Mouse (Mus musculus) midbrain, embryonic 16.5 days (tissue): Measurements from ENCODE around the gene Scp2. TPM values are rescaled to one million over a fixed set of nuclear protein-coding genes. Genes with fewer than 3 reads are reported as not detected.
"Not testable (repeated sequence)": the region's sequence is repeated elsewhere in the genome, so short reads cannot be mapped to it uniquely, and the experiment has no call there.

Experiments used
- ATAC-seq: fragments of 200-750 bp; cut with Nextera tagmentation; 2 replicates; pipeline ENCODE4 v1.8.0; 2017; ENCODE audit warnings: moderate TSS enrichment
- H3K27ac ChIP-seq: fragments of 300-500 bp; sonication (generic); 2 replicates; pipeline ENCODE4 v1.5.1; 2014; ENCODE audit warnings: mild to moderate bottlenecking, low read length, mixed read lengths
- H3K27me3 ChIP-seq: fragments of 300-500 bp; sonication (generic); 2 replicates; pipeline ENCODE4 v1.6.1; 2014; ENCODE audit warnings: low read depth, low read length, mixed read lengths; ENCODE audit not compliant: control insufficient read depth, insufficient read depth
- H3K36me3 ChIP-seq: fragments of 300-500 bp; sonication (generic); 2 replicates; pipeline ENCODE4 v1.6.1; 2014; ENCODE audit warnings: mild to moderate bottlenecking, low read length, moderate library complexity, mixed read lengths; ENCODE audit not compliant: control insufficient read depth, insufficient read depth
- H3K4me1 ChIP-seq: fragments of 300-500 bp; sonication (generic); 2 replicates; pipeline ENCODE4 v1.6.1; 2014; ENCODE audit warnings: mild to moderate bottlenecking, low read length, mixed read lengths; ENCODE audit not compliant: control insufficient read depth, insufficient read depth
- H3K4me2 ChIP-seq: fragments of 300-500 bp; sonication (generic); 2 replicates; pipeline ENCODE4 v1.6.1; 2014; ENCODE audit warnings: mild to moderate bottlenecking, low read length, mixed read lengths
- H3K4me3 ChIP-seq: fragments of 300-500 bp; sonication (generic); 2 replicates; pipeline ENCODE4 v1.5.1; 2014; ENCODE audit warnings: low read depth, mild to moderate bottlenecking, low read length, moderate library complexity, mixed read lengths
- H3K9ac ChIP-seq: fragments of 300-500 bp; sonication (generic); 2 replicates; pipeline ENCODE4 v1.6.1; 2014; ENCODE audit warnings: low read depth, low read length, mixed read lengths
- H3K9me3 ChIP-seq: fragments of 300-500 bp; sonication (generic); replicated peaks from 2 replicates; pipeline ENCODE4 v1.6.1; 2014; ENCODE audit warnings: mild to moderate bottlenecking, low read length, mixed read lengths; ENCODE audit not compliant: control insufficient read depth, poor library complexity, severe bottlenecking
- WGBS: fragments of 180-500 bp; shearing (Covaris S2); extraction: QIAGEN DNeasy Blood & Tissue Kit; methylation state at CpG from one replicate; pipeline ENCODE4 v1.1.7; 2014; 5-methylcytosine and 5-hydroxymethylcytosine counted together
- polyA plus RNA-seq: library from polyadenylated mRNA; unstranded; fragments of >200 nt; fragmentation: Nextera tagmentation; extraction: Ambion mirVana; gene quantifications from 2 replicates; pipeline ENCODE4 v1.2.1, GENCODE M21; 2015

Scp2 gene
- 180 and 200 TPM in 2 replicates for polyA plus RNA-seq

GRCm38 (mm10) chr4:108144880-108145279 lies at the start of gene Scp2:
Scp2 (minus strand) TSS chr4:108144998.
- H3K4me1 ChIP-seq, result no peaks in the 10 kb centered on the region
- no peak within 1 kb of the TSS for H3K4me3 ChIP-seq
- no peaks in the 10 kb centered on the region for H3K27me3 ChIP-seq
- no peak within 1 kb of the TSS for H3K4me2 ChIP-seq
- ATAC-seq, result no peak
- no peaks in the 10 kb centered on the region for H3K36me3 ChIP-seq
- no peak within 1 kb of the TSS for H3K27ac ChIP-seq
- WGBS, result 94% methylated on average over 1 of the region's 1 CpGs
- H3K9ac ChIP-seq, result no peak within 1 kb of the TSS
- H3K9me3 ChIP-seq, result no peaks in the 10 kb centered on the region

- WGBS, result 69% methylated on average over 2 of the region's 2 CpGs
- Histone ChIP-seq H3K36me3 (no peaks in the 10 kb centered on the region), H3K27ac (no peak overlapping the region), H3K4me3 (no peak overlapping the region), H3K4me2 (peak overlapping the region; percentile 3; the same call in 1 of the 2 replicates), H3K9ac (no peak overlapping the region), H3K9me3 (no peaks in the 10 kb centered on the region), H3K4me1 (no peaks in the 10 kb centered on the region), H3K27me3 (no peaks in the 10 kb centered on the region)
- no peak for ATAC-seq
Observed at GRCm38 (mm10) chr4:108192821-108193323, 48.1 kb upstream of the Scp2 start.

DNA sequence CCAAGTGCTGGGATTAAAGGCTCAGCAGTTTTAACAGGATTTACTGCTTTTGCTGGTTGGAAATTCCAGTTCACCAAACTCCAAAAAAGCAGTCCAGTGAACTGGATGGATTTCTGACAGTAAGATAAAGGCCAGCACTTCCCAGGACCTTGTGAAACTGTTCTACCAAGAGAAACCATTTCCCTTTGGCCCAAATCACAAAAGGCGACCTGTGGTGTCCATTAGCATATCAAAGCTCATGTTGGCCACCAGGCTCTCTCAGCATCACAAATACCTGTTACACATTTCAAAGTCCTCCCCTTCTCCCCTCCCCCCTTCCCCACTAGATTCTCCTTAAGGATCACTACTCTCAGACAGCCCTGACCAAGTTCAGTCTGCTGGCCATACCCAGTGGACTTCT lies 37.5 kb upstream of the Scp2 start:
- H3K9ac ChIP-seq, result no peak overlapping the region
- no peaks in the 10 kb centered on the region for H3K27me3 ChIP-seq
- no peaks in the 10 kb centered on the region for H3K4me1 ChIP-seq
- ATAC-seq, result no peak
- no peak overlapping the region for H3K4me3 ChIP-seq
- H3K36me3 ChIP-seq, result no peaks in the 10 kb centered on the region
- no peak overlapping the region for H3K27ac ChIP-seq
- no peak overlapping the region for H3K4me2 ChIP-seq
- no peaks in the 10 kb centered on the region for H3K9me3 ChIP-seq
- WGBS, result 16% methylated on average over 1 of the region's 1 CpGs

DNA sequence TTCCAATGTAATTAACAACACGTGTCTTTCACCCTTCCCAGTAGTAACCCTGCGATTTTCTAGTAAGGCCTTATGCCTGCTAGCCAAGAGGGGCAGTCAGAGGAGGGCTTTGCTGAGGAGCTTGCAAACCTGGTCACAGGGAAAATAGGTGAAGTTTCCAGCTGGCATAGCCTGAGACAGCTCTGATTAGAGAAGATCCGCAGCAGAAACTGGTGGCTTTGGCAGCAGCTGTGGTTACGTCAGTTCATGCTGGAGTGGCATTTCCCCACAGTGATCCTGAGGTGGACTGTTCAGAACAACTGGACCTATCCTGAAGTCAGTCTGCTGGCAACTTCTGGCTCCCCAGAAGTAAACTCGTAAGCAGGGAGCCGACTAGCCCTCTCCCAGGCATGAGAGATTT lies 23.3 kb upstream of the Scp2 start:
- no peak overlapping the region for H3K4me2 ChIP-seq
- H3K4me3 ChIP-seq, result no peak overlapping the region
- no peak overlapping the region for H3K9ac ChIP-seq
- WGBS, result 83% methylated on average over 6 of the region's 6 CpGs
- H3K27ac ChIP-seq, result no peak overlapping the region
- no peak for ATAC-seq
- no peaks in the 10 kb centered on the region for H3K27me3 ChIP-seq
- H3K4me1 ChIP-seq, result no peaks in the 10 kb centered on the region
- H3K9me3 ChIP-seq, result no peaks in the 10 kb centered on the region
- H3K36me3 ChIP-seq, result no peaks in the 10 kb centered on the region

DNA sequence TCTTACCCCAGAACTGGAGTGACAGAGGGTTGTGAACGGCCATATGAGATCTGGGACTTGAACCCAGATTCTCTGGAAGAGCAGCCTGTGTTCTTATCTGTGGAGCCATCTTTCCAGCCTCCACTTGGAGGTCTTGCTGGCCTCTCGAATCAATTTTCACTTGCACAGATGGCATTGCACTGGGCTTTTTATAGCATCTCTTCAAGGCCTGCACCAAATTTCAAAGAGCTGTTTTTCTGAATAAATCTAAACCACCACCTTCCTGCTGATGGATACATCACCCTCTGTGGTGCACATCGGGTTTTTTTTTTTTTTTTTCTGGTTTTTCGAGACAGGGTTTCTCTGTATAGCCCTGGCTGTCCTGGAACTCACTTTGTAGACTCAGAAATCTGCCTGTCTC lies 22.1 kb upstream of the Scp2 start:
- Histone ChIP-seq H3K27me3 (no peaks in the 10 kb centered on the region), H3K4me1 (no peaks in the 10 kb centered on the region), H3K4me3 (no peak overlapping the region), H3K9me3 (no peaks in the 10 kb centered on the region), H3K27ac (no peak overlapping the region), H3K9ac (no peak overlapping the region), H3K36me3 (no peaks in the 10 kb centered on the region), H3K4me2 (no peak overlapping the region)
- no peak for ATAC-seq
- 96% methylated on average over 4 of the region's 4 CpGs for WGBS

DNA sequence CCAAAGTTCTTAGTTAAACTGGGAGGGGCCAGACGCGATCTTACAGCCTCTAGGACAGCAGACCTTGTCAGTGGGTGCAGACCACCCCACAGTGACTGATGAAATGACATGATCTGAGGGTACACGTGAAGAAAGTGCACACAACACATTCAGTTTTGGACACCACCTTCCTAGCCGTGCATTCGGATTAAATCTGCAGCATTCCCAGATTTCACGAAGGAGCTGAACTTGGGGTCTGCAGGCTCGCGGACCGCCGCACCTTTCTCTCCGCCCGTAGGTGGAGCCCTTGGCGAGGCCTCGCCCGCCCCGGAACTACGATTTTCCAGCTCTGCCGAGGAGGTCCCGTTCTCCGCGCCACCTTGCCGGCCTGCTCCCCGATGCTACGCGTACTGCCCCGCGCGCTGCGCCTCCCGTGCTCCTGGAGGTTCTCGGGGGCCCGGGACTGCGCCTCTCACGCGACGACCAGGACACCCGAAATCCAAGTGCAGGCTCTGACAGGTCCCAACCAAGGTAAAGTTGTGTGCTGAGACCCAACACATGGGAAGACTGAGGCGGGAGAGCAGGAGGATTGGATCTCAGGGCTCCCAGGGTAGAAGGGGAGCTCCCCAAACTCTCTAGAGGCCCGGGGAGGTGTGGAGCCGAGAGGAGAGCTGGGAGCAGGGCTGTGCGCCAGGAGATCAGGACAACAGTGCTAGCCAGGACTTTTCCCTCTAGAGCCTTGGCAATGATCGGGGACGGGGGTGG lies 20.5 kb upstream of the Scp2 start, which contains the start of gene Echdc2:
Gene Echdc2, plus strand, starts transcription at position 286 of the 744 bp plus-strand sequence.
- Histone ChIP-seq H3K9ac (peak within 1 kb of the TSS; percentile 73), H3K9me3 (no peaks in the 10 kb centered on the region), H3K4me3 (peak within 1 kb of the TSS; percentile 56), H3K27me3 (no peaks in the 10 kb centered on the region), H3K36me3 (no peaks in the 10 kb centered on the region), H3K4me1 (no peaks in the 10 kb centered on the region), H3K27ac (no peak within 1 kb of the TSS), H3K4me2 (peak within 1 kb of the TSS; percentile 96)
- 1% methylated on average over 43 of the region's 43 CpGs for WGBS
- peak; percentile 56; the same call in 1 of the 2 replicates for ATAC-seq

- Histone ChIP-seq H3K4me2 (no peak overlapping the region), H3K9me3 (no peaks in the 10 kb centered on the region; the same call in 1 of the 2 replicates), H3K9ac (no peak overlapping the region), H3K36me3 (no peaks in the 10 kb centered on the region), H3K4me3 (no peak overlapping the region), H3K27me3 (no peaks in the 10 kb centered on the region), H3K27ac (no peak overlapping the region), H3K4me1 (no peaks in the 10 kb centered on the region)
- ATAC-seq, result no peak
- 91% methylated on average over 3 of the region's 3 CpGs for WGBS
Observed at GRCm38 (mm10) chr4:108163291-108163690, 18.5 kb upstream of the Scp2 start.

DNA sequence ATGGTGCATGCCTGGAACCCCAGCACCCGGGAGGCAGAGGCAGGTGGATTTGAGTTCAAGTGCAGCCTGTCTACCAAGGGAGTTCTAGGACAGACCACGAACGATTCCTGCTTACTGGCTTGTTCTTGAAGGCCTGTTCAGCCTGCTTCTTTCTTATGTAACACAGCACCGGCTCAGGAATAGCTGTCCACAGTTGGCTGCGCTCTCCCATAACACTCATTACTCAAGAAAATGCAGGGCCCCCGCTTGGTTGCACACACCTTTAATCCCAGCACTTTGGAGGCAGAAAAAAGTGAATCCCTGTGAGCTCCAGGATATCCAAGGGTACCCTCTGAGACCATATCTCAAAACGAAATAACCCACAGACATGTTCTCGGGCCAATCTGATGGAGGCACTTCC lies 17.1 kb upstream of the Scp2 start:
- Histone ChIP-seq H3K4me2 (no peak overlapping the region), H3K4me1 (no peaks in the 10 kb centered on the region), H3K36me3 (no peaks in the 10 kb centered on the region), H3K9me3 (no peaks in the 10 kb centered on the region; the same call in 1 of the 2 replicates), H3K27ac (no peak overlapping the region), H3K27me3 (no peaks in the 10 kb centered on the region), H3K4me3 (no peak overlapping the region), H3K9ac (no peak overlapping the region)
- 93% methylated on average over 8 of the region's 8 CpGs for WGBS
- ATAC-seq, result no peak

GRCm38 (mm10) chr4:108155141-108155540 lies 10.3 kb upstream of the Scp2 start:
- WGBS, result 80% methylated on average over 1 of the region's 1 CpGs
- H3K4me3 ChIP-seq, ATAC-seq: not testable (repeated sequence)

More at GRCm38 (mm10) chr4:108155141-108155540, 10.3 kb upstream of the Scp2 start:
- H3K27ac ChIP-seq, H3K4me1 ChIP-seq, H3K36me3 ChIP-seq, H3K9me3 ChIP-seq, H3K4me2 ChIP-seq, H3K9ac ChIP-seq, H3K27me3 ChIP-seq: not testable (repeated sequence)
